Mouse (Mus musculus) limb, embryonic 15.5 days (tissue): ENCODE measurements at regions not wholly inside any gene's neighbourhood (a gene's known extent, or its start where the extent isn't known, plus 50 kb on each side); places are given as distances from the start of the nearest gene placed in this dataset.

ENCODE experiments used
- ATAC-seq: fragments of 200-750 bp; cut with Nextera tagmentation; 2 replicates; pipeline ENCODE4 v1.8.0; 2017; ENCODE audit warnings: low read depth, moderate TSS enrichment; ENCODE audit not compliant: insufficient number of reproducible peaks, low FRiP score, low TSS enrichment
- H3K27ac ChIP-seq: fragments of 300-500 bp; sonication (generic); 2 replicates; pipeline ENCODE4 v1.5.1; 2015; ENCODE audit warnings: moderate library complexity, mild to moderate bottlenecking, inconsistent platforms
- H3K27me3 ChIP-seq: fragments of 300-500 bp; sonication (generic); 2 replicates; pipeline ENCODE4 v1.6.1; 2015; ENCODE audit warnings: inconsistent platforms
- H3K36me3 ChIP-seq: fragments of 300-500 bp; sonication (generic); 2 replicates; pipeline ENCODE4 v1.6.1; 2015; ENCODE audit warnings: inconsistent platforms
- H3K4me1 ChIP-seq: fragments of 300-500 bp; sonication (generic); 2 replicates; pipeline ENCODE4 v1.6.1; 2015; ENCODE audit warnings: inconsistent platforms
- H3K4me2 ChIP-seq: fragments of 300-500 bp; sonication (generic); 2 replicates; pipeline ENCODE4 v1.6.1; 2015; ENCODE audit warnings: mild to moderate bottlenecking, inconsistent platforms
- H3K4me3 ChIP-seq: fragments of 300-500 bp; sonication (generic); 2 replicates; pipeline ENCODE4 v1.5.1; 2015; ENCODE audit warnings: mild to moderate bottlenecking, inconsistent platforms
- H3K9ac ChIP-seq: fragments of 300-500 bp; sonication (generic); 2 replicates; pipeline ENCODE4 v1.6.1; 2015; ENCODE audit warnings: inconsistent platforms
- H3K9me3 ChIP-seq: fragments of 300-500 bp; sonication (generic); 2 replicates; pipeline ENCODE4 v1.6.1; 2016; ENCODE audit warnings: inconsistent platforms
- WGBS: fragments of 180-500 bp; shearing (Covaris S2); methylation state at CpG from one replicate; pipeline ENCODE4 v1.1.7; 2015; 5-methylcytosine and 5-hydroxymethylcytosine counted together

DNA sequence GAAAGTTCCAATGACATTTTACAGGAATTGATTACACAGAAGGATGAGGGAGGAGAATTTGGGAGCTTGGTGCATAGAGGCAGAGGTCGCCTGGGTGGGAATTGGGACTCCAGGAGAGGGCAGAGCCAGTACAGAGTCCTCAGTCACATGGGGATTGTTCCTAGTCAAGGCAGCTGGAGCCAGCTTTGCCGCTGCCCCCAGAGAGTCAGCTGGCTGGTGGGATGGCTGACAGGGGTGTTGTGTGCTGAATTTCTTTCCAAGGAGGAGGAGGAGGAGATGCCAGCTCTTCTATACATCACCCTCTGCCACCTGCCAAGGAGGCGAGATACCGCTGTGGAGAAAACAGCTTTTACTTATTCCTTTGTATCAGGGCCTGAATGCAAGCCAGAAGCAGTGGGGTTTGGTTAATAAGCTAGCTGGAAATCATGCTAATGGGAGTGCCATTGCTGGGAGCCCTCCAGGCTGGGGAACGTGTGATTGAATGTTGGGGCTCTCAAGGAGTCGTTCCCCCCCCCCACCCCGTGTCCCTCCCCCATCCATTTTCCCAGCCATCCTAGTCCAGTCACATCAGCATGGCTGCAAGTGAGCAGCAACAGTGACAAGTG is 78.8 kb upstream of the Dlx2 start:
- H3K27ac ChIP-seq = no peak overlapping the region
- peaks cover 23% of the 10 kb centered on the region for H3K4me1 ChIP-seq
- H3K9me3 ChIP-seq = no peaks in the 10 kb centered on the region
- no peak overlapping the region for H3K4me2 ChIP-seq
- H3K36me3 ChIP-seq = no peaks in the 10 kb centered on the region
- no peak overlapping the region for H3K4me3 ChIP-seq
- no peak overlapping the region for H3K9ac ChIP-seq
- 76% methylated on average over 7 of the region's 7 CpGs for WGBS
- peaks cover 11% of the 10 kb centered on the region; the same call in 1 of the 2 replicates for H3K27me3 ChIP-seq
- ATAC-seq = no peak

DNA sequence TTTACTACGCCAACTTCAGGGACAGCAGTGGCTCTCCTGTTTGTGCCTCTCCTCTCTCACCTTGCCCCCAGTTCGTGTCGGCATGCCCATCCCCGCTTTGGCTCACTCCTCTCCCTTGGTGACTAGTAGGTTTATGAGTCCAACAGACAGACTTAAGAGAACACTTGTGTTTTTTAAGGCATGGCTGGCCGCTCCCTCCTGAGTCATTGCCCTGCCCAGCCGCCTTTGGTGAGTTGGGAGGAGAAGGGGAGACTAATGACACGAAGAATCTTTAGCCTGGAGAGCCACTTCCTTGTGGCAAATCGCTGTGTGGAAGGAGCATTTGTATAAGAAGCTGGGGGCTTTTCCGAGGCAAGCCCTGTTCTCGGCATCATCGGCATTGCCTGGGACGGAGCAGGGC is 79.8 kb upstream of the Dlx2 start:
- no peak overlapping the region for H3K27ac ChIP-seq
- 71% methylated on average over 12 of the region's 12 CpGs for WGBS
- H3K4me2 ChIP-seq = no peak overlapping the region

DNA sequence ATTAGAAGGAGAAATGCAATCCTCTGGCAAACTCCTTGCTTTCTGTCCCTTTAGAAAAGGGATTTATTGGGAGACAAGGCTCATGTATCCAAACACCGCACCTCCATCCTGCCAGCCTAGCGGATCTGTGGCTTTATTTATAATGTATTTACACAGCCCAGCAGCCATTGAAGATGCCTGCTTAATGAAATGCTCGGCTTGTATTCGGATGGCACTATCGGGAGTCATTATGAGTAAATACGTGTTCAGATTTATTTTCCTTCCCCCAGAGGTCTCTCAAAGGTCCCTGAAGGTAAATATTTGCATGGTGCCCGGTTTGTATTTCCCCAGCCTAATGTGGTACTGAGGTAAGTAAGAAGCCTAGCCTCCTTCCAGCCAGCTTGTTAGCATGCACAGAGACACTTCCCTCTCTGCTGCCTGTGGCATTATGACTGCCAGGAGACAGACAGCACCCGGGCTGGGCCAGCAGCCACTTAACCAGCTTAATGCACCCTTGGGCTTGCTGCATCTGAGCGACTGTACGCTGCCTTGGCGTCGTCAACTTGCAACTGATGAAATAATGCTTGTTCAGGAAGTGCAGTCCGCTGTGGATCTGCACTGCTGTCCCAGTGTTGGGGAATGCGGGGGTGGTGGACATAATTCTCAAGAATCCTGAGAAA is 80.7 kb upstream of the Dlx2 start:
- Histone ChIP-seq H3K9ac (no peak overlapping the region), H3K4me2 (no peak overlapping the region)
- WGBS = 51% methylated on average over 14 of the region's 14 CpGs

More for the DNA sequence above, 79.8 kb upstream of the Dlx2 start:
- Histone ChIP-seq H3K9me3 (no peaks in the 10 kb centered on the region), H3K36me3 (no peaks in the 10 kb centered on the region), H3K4me3 (no peak overlapping the region), H3K4me1 (peaks cover 23% of the 10 kb centered on the region), H3K9ac (no peak overlapping the region), H3K27me3 (peaks cover 11% of the 10 kb centered on the region; the same call in 1 of the 2 replicates)
- ATAC-seq = no peak

DNA sequence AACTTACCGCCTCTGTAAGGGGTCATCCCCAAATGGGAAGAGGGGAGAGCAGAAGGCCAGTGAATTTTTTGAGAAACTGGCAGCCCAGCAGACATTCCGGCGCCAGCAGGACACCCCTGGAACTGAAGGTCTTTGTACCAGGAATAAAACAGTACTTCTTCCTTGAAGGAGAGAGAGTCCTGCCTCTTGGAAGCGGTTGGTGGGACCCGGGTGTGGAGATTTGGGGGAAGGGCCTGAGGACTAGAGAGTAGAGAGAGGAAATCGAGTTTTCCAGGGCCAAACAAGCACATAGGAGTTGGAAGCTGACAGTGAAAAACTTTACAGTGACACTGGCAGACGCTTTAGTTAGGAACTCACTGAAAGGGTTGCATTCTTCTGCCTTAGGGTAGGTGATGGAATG is 82.3 kb upstream of the Dlx2 start:
- ATAC-seq = no peak
- Histone ChIP-seq H3K9ac (no peak overlapping the region), H3K27ac (peak overlapping the region; percentile 61; the same call in 1 of the 2 replicates), H3K4me1 (peaks cover 19% of the 10 kb centered on the region), H3K36me3 (no peaks in the 10 kb centered on the region), H3K27me3 (peaks cover 11% of the 10 kb centered on the region; the same call in 1 of the 2 replicates), H3K4me3 (peak overlapping the region; percentile 41; the same call in 1 of the 2 replicates), H3K9me3 (no peaks in the 10 kb centered on the region), H3K4me2 (peak overlapping the region; percentile 90)
- WGBS = 24% methylated on average over 7 of the region's 7 CpGs

More for the DNA sequence above, 80.7 kb upstream of the Dlx2 start:
- no peak for ATAC-seq
- Histone ChIP-seq H3K4me3 (no peak overlapping the region), H3K9me3 (no peaks in the 10 kb centered on the region), H3K27ac (no peak overlapping the region), H3K36me3 (no peaks in the 10 kb centered on the region), H3K4me1 (peaks cover 23% of the 10 kb centered on the region), H3K27me3 (peaks cover 11% of the 10 kb centered on the region; the same call in 1 of the 2 replicates)

DNA sequence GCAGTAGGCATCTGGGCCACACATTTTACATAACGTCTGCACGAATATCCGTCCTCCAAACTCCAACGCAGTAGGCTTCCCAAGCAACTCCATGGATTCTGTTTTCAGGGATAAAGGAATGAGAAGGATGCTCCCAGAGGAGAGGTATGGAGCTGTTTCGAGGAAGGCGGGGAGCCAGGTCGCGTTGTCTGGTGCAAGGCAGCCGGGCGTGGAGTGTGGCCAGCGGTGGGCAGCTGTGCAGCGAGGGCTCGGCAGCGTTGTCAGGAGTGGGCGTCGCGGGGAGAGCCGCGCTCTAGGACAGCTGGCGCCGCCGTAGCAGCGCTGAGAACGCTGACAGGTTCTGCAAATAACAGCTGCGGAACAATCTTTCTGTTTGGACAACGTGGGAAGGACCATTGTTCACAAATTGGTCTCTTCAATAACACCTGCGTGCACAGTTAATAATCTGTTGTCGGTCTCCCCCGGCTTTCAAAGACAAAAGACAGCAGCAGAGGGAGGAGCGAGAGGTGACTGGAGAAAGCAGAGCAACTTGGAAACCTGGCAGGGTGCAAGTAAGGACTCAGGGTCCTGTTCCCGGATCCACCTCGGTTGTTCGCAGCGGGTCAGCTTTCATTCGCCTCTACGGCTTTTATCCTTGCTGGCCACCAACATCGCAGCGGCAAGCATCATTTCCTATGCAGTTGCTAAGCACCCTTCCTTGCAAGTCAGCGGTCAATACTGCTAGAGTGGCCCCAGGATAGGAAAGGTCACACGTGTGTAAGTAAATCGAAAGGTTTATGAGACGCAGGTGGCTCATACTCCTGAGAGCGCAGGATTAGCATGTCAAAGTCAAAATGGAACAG is 83.0 kb upstream of the Dlx2 start:
- peak overlapping the region; percentile 35; the same call in 1 of the 2 replicates for H3K9ac ChIP-seq

DNA sequence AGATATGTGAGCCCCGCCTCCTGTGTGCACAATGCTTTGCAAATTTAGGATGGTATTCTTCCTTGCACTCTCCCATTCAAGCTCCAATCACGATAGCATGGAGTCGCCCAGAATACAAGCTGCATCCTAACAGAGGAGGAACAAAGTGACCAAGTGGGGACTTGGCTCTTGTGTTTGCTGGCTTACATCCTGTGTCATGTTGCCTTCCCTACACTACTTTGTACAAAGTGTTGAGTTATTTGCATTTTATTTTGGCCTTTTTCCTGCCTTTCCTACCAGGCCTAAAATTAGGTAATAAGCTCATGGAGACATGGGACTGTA is 83.5 kb upstream of the Dlx2 start:
- WGBS = 20% methylated on average over 3 of the region's 3 CpGs
- H3K9ac ChIP-seq = no peak overlapping the region
- no peak overlapping the region for H3K27ac ChIP-seq
- H3K36me3 ChIP-seq = no peaks in the 10 kb centered on the region
- ATAC-seq = no peak
- H3K4me2 ChIP-seq = peak overlapping the region; percentile 90
- H3K27me3 ChIP-seq = peaks cover 11% of the 10 kb centered on the region; the same call in 1 of the 2 replicates
- peak overlapping the region; percentile 41 for H3K4me3 ChIP-seq
- peaks cover 19% of the 10 kb centered on the region for H3K4me1 ChIP-seq
- no peaks in the 10 kb centered on the region for H3K9me3 ChIP-seq

More for the DNA sequence above, 83.0 kb upstream of the Dlx2 start:
- no peak for ATAC-seq
- Histone ChIP-seq H3K36me3 (no peaks in the 10 kb centered on the region), H3K4me2 (peak overlapping the region; percentile 90), H3K4me1 (peaks cover 19% of the 10 kb centered on the region), H3K9me3 (no peaks in the 10 kb centered on the region), H3K27ac (peak overlapping the region; percentile 61), H3K27me3 (peaks cover 11% of the 10 kb centered on the region; the same call in 1 of the 2 replicates), H3K4me3 (peak overlapping the region; percentile 41)
- WGBS = 2% methylated on average over 43 of the region's 43 CpGs

DNA sequence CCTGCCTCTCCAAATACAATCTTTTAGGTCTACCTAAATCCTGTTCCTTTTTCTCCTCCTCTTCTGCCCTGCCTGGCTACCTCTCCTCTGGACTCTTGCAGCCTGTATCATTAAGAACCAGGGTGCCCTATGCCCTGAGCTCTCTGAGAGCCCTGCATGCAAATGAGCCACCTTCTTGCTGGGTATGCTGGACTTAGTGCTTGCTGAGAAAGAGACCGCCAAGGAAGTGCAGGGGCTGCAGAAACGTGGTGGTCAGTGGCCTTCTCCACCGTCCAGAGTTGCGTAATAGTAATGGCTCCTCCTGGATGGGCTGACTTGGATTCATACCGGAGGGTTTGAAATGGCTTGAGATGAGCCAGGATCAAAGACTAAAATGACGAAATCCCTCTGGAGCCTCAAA is 86.9 kb upstream of the Dlx2 start:
- Histone ChIP-seq H3K36me3 (no peaks in the 10 kb centered on the region), H3K4me2 (no peak overlapping the region), H3K27me3 (peaks cover 6% of the 10 kb centered on the region; the same call in 1 of the 2 replicates), H3K4me3 (no peak overlapping the region), H3K27ac (no peak overlapping the region), H3K4me1 (peaks cover 16% of the 10 kb centered on the region), H3K9ac (no peak overlapping the region), H3K9me3 (no peaks in the 10 kb centered on the region)
- ATAC-seq = no peak
- 72% methylated on average over 6 of the region's 6 CpGs for WGBS

DNA sequence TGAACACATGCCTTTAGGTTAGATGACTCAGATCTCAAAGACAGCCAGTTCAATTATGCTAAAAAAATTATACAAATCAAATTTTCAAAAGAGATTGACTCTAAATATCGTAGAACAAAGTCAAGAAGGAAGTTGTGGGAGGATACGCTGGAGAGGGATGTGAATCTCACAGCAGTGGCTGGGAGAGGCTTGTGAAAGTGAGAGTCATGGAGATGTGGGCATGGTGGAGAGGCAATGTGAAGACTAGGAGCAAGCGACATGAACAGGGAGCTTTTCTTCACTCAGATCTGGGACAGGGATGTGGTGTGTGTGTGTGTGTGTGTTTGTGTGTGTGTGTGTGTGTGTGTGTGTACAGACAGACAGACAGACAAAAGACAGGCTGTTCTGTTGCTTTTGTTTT is 87.9 kb upstream of the Dlx2 start:
- Histone ChIP-seq H3K4me1 (peaks cover 7% of the 10 kb centered on the region), H3K36me3 (no peaks in the 10 kb centered on the region), H3K27ac (no peak overlapping the region), H3K9me3 (no peaks in the 10 kb centered on the region), H3K27me3 (peaks cover 3% of the 10 kb centered on the region; the same call in 1 of the 2 replicates), H3K9ac (no peak overlapping the region), H3K4me3 (no peak overlapping the region), H3K4me2 (no peak overlapping the region)
- 81% methylated on average over 3 of the region's 3 CpGs for WGBS
- no peak for ATAC-seq

DNA sequence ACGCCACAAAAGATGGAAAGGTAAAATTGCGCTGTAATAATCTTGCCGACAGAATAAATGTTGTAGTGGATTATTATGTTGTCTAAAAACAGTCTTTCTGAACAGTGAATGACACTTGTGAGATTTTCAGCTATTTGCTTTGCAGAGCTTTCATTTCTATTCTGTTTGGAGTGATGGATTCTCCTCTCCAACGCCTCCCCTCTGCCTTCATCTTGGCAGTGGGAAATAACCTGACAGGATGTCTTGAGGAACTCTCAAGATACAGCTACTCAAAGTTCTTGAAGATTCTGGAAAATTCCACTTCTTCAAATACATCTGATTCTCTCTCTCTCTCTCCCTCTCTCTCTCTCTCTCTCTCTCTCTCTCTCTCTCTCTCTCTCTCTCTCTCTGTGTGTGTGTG is 89.6 kb upstream of the Dlx2 start:
- H3K4me2 ChIP-seq = no peak overlapping the region
- no peaks in the 10 kb centered on the region for H3K36me3 ChIP-seq
- WGBS = 88% methylated on average over 4 of the region's 4 CpGs
- H3K4me1 ChIP-seq = no peaks in the 10 kb centered on the region
- H3K9me3 ChIP-seq = no peaks in the 10 kb centered on the region
- ATAC-seq = no peak
- H3K27me3 ChIP-seq = no peaks in the 10 kb centered on the region
- H3K27ac ChIP-seq = no peak overlapping the region
- H3K4me3 ChIP-seq = no peak overlapping the region
- no peak overlapping the region for H3K9ac ChIP-seq

DNA sequence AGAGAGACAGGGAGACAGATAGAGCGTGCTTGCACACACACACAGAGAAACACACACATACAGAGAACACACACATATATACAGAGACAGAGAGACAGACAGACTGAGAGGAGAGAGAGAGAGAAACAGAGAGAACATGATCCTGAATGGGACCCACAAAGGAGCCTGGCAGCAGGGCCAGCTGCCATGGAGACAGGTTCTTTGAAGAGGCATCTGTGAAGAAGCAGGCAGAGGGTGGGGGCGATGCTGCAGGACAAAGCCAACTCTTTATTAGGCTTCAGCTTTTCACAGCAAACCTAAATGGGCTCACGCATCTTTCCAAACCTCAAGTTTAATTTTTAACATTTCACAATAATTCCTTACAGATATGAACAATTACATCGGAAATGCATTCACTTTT is 90.0 kb upstream of the Dlx2 start:
- Histone ChIP-seq H3K36me3 (no peaks in the 10 kb centered on the region), H3K27ac (no peak overlapping the region), H3K9me3 (no peaks in the 10 kb centered on the region), H3K9ac (no peak overlapping the region), H3K4me2 (no peak overlapping the region), H3K4me3 (no peak overlapping the region), H3K27me3 (no peaks in the 10 kb centered on the region), H3K4me1 (no peaks in the 10 kb centered on the region)
- ATAC-seq = no peak
- 86% methylated on average over 4 of the region's 4 CpGs for WGBS

DNA sequence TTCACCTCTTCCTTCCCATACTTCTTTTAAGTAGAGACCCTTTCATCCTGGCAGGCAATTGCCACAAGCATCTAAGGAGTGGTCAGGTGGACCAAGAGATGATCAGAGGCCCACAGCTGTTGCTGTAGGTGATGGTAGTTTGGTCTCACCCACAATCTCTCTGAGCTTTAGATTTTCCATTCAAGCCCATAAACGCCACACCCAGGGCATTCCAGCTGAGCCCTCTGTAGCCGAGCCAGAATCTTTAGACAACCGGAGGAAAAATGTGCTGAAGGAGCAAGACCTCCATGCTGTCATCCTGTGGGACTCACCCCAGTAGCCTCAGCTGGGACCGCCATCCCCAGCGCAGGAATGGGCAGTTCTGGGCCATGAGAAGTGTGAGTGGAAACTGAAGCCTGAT is 93.7 kb upstream of the Dlx2 start:
- no peak overlapping the region for H3K4me3 ChIP-seq
- no peaks in the 10 kb centered on the region for H3K27me3 ChIP-seq
- H3K36me3 ChIP-seq = no peaks in the 10 kb centered on the region
- no peak overlapping the region for H3K4me2 ChIP-seq
- no peak overlapping the region for H3K27ac ChIP-seq
- WGBS = 75% methylated on average over 5 of the region's 5 CpGs
- H3K9me3 ChIP-seq = no peaks in the 10 kb centered on the region
- ATAC-seq = no peak
- H3K9ac ChIP-seq = no peak overlapping the region
- H3K4me1 ChIP-seq = no peaks in the 10 kb centered on the region

DNA sequence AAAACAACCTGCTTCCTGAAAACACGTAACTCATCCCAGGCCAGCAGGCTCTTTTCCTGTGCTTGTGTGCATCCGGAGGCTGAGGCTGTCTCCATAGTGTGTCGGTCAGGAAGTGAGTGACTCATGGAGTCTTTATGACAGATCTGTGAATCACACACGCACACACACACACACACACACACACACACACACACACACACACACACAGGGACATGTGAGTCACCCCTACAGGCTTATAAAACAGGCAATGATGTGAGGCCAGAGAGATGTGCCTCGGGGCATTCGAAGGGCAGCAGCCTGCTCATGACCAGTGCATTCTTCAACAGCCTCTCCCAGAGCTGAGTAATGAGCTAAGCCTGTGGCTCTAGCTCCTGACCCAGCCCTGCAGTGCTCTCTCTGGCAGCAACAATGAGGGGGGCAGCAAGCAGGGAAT is 97.5 kb upstream of the Dlx2 start:
- WGBS = 35% methylated on average over 6 of the region's 6 CpGs
- Histone ChIP-seq H3K27me3 (no peaks in the 10 kb centered on the region), H3K4me3 (no peak overlapping the region), H3K9ac (no peak overlapping the region), H3K36me3 (no peaks in the 10 kb centered on the region), H3K9me3 (no peaks in the 10 kb centered on the region), H3K4me1 (peaks cover 4% of the 10 kb centered on the region; the same call in 1 of the 2 replicates), H3K4me2 (no peak overlapping the region), H3K27ac (no peak overlapping the region)
- no peak for ATAC-seq
